Mouse (Mus musculus): Measurements from ENCODE around the gene Krt90.

GRCm38 (mm10) chr15:101538580-101538900 is 24.2 kb downstream of the Krt90 start:
- TF ChIP-seq CTCF (IDR thresholded peaks at IDR 0.05; ENCODE audit: low read depth): no peak
- no peak for TF ChIP-seq EP300 (IDR thresholded peaks at IDR 0.05; ENCODE audit: low read depth)

All from liver, embryonic 14.5 days (tissue).